Mouse (Mus musculus) gastrocnemius, adult 8-10 months (tissue): ENCODE measurements around the gene Lrig2. TPM values are rescaled to one million over a fixed set of nuclear protein-coding genes. Genes with fewer than 3 reads are reported as not detected.
"Not testable (repeated sequence)": the region's sequence is repeated elsewhere in the genome, so short reads cannot be mapped to it uniquely, and the experiment has no call there.

Experiments
- DNase-seq, 2 experiments: peaks; one replicate each; pipeline ENCODE4 v3.0.0; 2022; ENCODE audit warnings: low spot score in 2 of 2
- total RNA-seq, 4 experiments: library from RNA; stranded (reverse); gene quantifications; 2 replicates each; pipeline ENCODE4 v1.2.4; 2022

Lrig2 gene
- total RNA-seq, 4 experiments from 2014 or later = 5.2 to 7.4 (median 6.0) TPM

DNA sequence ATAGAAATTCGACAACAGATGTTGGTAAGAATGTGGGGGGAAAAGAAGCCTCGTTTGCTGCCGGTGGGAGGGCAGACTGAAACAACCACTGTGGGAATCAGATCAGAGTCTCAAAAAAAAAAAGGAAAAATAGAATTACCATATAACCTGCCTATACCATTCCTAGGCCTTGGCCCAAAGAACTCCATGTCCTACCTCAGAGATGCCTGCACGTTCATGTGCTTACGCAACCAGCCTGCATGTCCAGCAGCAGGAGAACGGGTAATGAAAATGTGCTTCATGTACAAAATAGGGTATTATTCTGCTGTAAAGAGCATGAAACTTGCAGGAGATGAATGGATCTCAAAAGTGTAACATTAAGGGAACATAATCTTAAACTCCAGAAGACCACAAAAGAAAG, 79.1 kb downstream of the Lrig2 start:
- no peak for DNase-seq

DNA sequence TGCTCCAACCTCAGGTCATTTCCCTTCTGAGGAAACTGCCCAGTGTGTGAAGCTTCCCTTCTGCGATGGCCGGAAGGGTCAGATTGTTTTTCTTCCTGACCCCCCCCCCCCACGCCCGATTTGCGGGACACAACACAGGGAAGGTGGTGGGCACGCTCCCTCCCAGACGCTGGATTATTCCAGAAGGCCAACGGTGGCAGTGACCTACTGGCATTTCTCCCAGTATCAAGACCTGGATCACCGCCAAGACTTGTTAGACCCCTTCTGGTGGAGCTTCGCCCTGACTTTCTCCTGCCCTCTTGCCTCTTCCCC, 79.9 kb downstream of the Lrig2 start:
- DNase-seq = no peak

DNA sequence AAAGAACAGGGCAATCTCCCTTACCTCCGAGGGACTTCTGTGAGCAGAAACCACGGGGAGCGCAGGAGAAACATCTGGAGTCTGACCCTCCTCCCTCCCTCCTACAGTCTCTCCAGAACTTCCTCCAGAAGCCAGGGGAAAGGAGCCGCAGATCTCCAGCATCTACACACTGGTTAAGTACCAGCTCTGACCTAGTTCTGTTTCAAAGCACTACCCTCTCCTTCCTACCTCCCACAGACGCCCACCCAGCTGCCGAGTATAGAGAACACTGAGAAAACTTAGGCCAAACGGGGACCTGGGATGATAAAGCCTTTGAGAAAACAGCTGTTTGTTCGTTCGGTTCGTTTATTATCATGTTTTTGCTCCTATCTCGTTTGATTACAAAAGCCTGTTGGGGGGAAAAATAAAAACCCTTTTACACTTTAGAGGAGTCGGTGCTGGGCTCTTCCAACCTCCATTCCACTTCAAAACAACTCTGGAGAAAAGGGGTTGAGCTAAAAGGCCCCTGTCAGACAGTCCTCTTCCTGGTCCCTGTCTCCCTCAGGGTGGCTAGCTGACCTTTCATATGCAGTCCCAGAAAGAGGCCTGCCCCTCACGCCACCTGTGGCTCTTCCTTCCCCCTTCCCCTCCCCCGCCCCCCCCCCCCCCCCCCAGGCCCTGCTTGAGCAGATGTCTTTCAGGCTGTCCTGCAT, 80.4 kb downstream of the Lrig2 start:
- no peak for DNase-seq

DNA sequence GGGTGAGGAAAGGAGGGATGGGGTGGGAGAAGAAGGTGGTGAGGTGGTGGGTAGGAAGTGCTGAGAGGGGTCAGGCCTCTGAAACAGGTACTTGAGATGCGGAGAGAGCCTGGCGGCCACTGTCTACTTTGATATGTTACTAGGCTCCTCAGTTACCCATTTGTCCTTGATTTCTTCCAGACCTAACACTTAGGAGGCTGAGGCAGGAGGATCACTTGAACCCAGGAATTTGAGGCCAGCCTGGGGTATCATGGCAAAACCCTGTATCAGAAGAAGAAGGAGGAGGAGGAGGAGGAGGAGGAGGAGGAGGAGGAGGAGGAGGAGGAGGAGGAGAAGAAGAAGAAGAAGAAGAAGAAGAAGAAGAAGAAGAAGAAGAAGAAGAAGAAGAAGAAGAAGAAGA, 84.4 kb downstream of the Lrig2 start:
- DNase-seq = not testable (repeated sequence)

DNA sequence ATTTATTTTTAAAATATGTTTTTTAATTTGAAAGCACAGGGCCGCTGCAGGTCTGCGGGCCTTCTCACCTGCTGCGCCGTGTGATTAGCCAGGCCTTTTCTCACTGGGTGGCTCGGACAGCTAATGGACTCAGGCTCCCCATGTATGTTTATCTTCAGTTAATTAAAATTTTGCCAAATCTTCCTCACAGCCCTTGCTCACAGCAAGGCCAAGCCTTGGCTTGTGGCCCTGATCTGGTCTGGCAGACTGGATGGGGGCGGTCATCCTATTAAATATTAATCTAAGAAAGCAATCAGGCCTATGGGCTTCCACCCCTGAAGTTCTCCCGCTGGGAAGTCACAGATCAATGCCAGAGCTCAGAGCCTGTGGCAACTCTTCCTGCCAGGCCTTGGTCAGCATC, 87.4 kb downstream of the Lrig2 start:
- no peak for DNase-seq

DNA sequence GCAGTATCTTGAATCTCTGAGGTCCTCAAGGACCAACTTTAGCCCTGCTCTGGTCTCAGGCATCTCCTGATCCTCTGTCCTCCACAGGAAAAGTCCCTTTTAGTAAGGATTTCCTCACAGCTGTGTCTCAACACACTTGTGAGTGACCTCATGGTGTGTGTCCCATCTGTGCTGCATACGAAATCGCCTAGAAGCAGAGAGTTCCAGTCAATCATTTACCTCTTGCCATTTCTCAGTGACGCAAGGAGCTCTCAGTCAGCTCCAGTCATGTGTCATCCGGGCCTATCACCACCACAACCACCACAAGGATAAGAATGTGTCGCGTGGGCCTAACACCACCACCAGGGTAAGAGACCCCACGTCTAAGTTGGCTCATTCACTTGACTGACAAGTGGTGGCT, 90.8 kb downstream of the Lrig2 start:
- no peak for DNase-seq

DNA sequence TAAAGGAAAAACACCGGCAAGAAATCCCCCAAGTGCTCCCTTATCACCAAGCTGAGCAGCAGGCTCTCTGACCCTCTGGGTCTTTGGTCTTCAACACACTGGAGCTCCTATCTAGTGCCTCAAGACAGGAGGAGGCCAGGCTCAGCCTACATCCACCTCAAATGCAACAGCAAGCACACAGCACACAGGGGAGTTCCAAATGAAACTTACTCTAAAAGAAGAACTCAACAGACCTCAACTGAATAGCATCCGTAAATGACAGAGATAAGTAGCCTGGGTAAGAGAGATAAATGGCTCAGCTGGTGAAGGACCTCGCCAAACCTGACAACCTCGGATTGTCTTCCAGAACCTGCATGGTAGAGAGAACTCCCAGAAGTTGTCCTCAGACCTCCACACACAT, 91.7 kb downstream of the Lrig2 start:
- no peak for DNase-seq

DNA sequence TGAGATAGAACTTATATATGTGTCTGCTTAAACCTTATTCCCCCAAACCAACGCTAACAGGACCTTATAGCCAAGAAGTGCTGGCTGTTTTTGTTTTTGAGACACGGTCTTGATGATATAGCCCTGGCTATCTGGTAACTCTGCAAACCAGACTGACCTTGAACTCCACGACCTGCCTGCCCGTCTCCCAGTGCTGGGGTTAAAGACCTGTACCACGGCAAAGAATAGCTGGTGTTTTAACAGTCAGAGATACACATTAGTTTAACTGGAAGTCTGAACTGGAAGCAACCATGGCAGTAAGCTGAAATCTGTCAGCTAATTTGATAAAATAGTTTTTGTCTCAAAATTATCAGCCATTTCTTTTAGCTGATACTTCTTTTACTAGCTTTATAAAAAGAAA, 94.9 kb downstream of the Lrig2 start:
- no peak for DNase-seq

DNA sequence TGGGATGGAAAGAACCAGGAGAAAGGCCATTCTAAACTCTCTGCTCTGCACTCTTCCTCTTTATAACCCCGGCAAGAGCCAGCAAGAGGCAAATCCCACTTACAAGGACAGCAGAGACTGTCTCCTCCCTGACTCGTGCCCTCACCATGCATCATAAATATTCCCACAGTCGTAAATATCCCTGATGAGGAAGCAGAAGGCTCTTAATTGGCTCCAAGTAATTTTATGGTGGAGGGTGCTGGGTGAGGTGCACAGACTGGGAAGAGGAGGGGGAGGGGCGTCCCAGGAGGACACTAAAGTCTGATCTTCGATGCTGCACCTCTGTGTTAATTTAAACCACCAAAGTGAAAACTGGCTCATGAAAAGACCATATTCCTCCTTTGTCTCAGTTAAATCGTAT, 99.2 kb downstream of the Lrig2 start:
- DNase-seq = no peak

DNA sequence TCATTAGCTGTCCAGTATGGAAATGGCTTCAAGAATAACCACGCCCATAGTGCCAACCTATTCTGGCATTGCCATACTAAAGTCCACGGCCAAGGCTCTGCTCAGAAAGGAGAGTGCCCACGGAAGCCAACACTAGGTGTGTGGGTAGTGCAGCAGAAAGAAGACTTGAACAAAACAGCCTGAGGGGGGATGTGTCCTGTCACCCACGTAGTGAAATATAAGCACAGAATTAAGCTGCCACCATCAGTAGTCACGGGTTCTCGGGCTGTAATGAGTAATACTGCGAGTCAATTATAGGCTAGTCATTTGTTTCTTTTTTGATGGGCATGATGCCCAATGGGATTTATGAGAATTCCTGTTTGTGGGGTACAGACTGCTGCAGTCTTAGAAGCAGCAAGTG, 104.2 kb downstream of the Lrig2 start:
- DNase-seq = no peak

DNA sequence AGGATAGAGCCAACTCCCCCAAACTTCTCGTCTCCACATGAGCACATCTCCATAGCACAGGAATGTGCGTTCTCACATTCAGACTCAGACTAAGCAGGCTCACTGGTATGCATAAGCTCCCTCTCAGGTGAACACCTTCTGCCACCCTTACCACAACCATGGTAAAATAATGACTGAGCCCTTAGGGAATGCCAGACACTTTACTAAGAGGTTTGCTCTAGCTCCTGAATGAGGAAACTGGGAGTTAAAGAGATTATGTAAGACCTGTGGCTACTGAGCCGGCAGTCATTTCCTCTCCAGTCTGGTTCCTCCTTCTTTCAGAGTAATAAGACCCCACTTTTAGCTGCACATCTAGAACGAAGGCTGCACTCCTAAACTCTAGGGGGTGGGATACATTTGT, 108.1 kb downstream of the Lrig2 start:
- no peak for DNase-seq

DNA sequence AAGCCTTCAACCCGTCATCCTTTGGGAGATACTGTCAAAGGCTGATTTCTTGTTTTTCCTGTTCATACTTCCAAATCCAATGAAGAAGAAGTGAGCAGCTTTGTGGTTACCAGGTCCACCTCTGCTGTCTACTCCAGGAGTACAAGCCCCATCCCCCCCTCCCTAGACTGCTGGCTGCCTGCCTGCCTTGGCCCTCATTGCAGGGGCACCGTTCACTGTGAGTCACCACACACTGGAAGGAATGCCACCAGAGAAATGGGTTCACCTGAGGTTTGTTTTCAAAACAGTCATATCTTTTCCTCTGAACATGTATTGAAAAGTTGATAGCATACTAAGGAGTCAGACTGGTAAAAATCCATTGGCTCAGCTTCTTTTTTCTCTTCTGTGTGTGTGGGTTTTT, 110.5 kb downstream of the Lrig2 start:
- no peak for DNase-seq

DNA sequence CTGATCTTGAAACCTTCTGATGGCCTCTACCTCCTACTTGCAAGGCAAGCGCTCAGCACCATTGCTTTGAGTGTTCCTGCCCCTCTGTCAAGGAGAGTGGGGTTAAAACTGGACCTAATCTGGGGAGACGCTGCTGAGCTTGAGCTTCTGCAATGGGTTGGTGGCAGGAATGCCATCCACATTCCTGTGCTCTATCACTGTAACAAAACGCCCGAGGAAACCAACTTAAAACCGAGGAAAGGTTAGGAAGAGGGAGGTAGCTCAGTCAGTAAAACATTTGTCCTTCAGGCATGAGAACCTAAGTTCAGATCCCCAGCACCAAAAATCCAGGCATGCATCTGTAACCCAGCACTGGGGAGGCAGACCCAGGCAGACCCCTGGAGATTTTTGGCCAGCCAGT, 111.6 kb downstream of the Lrig2 start:
- no peak for DNase-seq

DNA sequence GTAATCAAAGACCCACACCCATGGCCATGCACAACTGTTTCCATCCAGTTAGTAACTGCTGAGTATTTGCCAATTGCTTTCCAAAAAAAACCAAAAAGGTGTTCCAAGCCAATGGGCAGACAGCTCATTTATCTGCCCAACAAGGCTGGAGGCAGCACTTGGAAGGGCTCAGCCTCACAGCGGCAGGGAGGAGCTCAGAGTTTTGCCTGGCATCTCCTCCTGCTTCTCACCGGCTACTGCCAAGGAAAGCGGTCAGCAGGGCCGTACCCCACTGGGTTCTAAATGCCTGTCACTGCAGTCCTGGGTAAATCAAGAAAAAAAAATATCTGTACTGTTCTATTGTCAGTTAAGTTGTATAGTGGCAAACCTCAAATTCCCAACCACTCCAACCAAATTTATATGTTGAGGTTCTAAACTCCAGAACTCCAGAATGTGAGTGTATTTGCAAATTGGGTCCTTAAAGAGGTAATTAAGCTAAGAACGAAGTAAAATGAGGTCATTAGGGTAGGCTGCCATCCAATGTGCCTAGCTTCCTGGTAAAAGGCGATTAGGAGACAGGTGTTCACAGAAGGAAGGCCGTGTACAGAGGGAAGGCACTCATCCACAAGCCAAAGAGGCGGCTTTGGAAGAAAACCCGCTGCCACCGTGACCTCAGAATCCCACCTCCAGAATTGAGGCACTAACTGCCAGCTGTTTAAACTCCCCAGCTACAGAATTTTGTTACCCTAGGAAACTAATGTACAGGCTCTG, 112.2 kb downstream of the Lrig2 start:
- no peak for DNase-seq

DNA sequence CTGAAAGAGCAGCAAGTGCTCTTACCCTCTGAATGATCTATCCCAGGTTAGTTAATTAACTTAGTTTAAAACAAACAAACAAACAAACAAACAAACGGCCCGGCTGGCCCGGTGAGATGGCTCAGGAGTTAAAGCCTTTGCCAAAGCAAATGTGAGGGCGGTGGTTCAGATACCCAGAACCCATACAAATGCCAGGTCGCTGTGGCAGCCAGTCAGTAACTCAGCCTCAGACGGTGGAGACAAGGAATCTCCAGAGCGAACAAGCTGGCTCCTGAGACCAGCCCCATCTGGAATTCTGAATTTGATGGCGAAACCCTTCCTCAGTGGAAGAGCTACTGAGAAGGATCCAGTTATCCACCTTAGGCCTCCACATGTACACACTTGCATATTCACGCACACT, 114.4 kb downstream of the Lrig2 start:
- DNase-seq = no peak

DNA sequence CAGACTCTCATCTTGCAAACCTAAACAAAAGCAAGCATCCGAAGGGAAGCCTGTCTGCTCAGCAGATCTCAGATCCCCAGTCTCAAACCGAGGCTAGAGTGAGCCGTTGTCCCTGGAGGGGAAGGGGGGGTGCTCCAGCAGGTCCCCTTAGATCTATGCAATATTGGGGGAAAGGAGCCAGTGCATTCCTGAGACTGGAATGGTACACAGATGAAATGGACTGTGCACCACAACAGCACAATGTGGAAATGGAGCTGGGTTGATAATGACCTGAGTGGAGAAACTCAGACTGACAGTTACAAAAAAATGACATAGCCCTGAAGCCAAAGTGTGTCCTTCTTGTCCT, 115.0 kb downstream of the Lrig2 start:
- no peak for DNase-seq

DNA sequence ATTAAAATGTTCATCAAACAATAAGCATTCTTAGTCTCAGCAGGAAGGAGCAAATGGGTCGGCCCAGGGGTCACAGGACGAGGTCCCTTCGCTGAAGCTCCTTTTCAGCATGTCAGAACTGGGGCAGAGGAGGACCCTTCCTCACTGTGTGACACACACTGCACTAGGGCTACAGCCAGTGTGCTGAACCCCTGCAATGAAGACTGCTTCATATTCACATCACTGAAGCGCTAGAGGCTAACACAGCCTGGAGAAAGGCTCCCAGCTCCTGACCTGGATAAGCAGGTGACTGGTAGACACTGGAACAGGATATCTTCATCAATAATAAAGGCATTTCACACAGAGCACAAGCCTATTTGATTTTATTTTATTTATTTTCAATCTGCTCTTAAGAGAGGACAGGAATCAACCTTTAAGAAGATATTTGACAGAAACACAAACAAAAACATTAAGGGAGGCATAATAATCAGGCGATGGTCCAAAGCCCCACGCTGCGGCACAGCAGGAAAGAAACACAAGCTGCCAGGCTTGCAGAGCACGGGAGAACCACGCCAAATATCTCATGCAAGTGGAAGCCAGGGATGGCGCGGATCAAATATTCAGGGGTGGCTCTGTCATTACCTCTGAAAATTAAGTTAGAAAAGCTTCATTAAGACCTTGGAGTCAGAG, 115.5 kb downstream of the Lrig2 start:
- DNase-seq = no peak

DNA sequence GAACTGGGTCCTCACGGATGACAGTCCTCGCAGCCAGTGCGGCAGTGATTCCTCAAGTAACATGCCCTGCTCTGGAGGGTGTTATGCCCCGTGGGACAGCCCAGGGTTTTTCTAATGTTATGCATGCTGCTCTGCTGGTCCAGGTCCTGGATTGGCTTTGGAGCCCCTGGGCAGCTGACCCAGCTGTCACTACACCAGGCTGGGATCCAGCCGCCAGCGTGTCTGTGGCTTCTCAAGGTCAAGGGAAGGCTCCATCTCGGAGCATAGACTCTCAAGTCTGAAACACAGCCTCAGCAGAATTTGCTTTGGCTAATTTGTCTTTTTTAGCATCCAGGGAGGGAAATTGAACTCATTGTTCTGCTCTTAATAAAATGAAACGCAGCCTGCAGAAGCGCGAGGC, 121.6 kb downstream of the Lrig2 start:
- no peak for DNase-seq

DNA sequence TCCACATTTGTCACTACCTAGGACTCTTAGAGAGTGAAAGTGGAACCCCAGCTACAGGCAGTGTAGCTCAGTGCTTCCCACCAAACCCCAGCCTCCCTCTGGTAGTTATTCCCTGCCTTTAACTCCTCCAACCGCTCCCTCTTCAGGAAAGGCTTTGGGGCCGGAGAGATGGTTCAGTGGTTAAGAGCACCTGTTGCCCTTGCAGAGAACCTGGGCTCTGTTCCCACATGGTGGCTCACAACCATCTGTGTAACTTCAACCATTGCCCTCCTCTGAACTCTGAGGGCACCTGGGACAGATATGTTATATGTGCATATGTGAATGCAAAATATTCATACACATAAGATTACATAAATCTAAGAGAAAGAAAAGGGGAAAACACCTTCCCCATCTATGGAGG, 122.3 kb downstream of the Lrig2 start:
- no peak for DNase-seq

DNA sequence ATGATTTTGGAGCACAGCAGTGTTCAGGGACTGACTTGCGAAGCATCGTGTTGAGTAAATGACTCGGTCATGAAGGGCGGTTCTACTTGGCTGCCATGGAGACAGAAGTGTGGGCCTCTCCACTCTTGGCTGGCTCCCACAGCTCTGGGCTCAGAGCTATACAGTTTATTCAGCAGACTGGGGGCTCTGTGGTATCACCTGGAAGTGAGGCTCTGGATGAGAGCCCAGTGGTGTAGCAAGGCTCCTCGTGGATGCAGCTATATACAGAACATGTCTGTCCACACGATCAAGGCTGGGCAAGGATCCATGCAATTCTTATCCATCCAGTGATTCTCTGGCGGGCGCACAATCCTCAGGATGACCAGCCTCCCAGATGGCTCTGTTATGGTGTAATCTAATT, 126.1 kb downstream of the Lrig2 start:
- peak; percentile 20 to 22 for DNase-seq

DNA sequence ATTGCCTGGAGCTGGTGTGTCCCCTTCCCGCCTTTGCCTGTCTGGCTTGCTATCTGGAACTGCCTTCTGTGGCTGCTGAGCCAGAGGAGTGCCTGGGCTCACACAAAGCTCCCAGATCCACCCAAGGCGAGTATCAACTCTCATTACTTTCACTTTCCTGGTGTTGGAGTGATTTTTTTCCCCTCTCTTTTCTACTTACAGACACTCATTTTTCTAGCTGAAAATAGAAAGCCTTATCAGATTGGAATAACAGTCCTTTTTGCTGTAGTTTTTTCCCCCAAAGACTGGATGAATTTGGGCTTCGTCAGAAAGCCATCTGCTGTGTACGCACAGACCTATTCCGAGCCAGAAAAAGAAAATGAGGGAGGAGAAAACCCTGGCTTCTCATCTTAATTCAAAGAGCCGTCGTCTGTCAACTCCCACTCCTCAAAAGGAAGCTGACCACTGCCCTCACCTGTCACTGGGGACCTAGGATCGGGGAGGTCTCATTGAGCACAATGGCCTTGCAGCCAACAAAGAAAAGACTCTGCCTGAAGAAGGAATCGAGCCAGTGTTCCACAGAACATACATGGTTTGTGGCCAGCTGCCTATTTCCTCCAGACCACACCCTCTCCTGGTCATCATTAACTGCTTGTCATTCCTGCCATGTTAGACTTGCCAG, 127.9 kb downstream of the Lrig2 start:
- DNase-seq = no peak

DNA sequence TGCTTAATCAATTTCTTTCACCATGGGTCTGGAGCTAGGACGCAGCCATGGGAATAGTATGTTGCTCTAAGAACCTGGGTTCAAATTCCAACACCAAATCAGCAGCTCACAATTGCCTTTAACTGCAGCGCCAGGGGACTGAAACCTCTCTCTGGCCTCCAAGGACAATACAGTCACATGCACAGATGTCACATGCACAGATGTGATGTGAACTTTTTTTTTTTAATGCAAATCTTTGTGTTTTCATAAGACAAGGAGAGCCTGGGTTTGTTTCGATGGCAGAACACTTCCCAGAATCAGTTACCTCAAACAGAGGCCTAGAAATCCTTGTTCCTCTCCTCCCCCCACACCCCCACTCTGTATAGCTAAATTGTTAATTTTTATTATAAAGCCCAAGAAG, 133.5 kb downstream of the Lrig2 start:
- DNase-seq = no peak

DNA sequence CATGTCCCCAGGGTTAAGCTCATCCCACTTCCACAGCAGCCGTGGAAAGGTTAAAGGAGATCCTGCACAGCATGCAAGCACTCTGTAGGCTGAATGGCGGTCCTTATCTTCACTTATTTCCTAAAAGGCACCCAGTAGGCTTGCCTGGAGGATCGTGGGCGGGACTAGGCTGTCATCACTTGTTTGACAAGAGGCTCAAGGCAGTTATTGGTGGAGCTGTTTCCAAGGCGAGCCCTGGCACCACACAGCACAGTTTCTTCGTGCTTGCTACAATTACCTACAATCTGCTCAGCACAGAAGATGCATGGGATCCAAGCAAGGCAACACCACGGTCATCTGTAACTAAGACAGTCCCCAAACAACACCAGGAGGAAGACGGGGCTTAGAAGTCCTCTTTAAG, 137.8 kb downstream of the Lrig2 start:
- no peak for DNase-seq
